Mouse (Mus musculus): ENCODE data around the gene Orai3. TPM values are rescaled to one million over a fixed set of nuclear protein-coding genes. Genes with fewer than 3 reads are reported as not detected.
A peak's percentile ranks its signal among the peaks of the same experiment; 100 is the strongest.
"Not testable (repeated sequence)": the region's sequence is repeated elsewhere in the genome, so short reads cannot be mapped to it uniquely, and the experiment has no call there.

Orai3 gene
- polyA plus RNA-seq, 1 experiment from 2014 or later: 19.8 TPM

- Histone ChIP-seq H3K36me3 (peaks cover 46% of the 10 kb centered on the region), H3K27ac (peak overlapping the region; percentile 32; the same call in 1 of the 2 replicates), H3K27me3 (ENCODE audit: insufficient read depth, poor library complexity, severe bottlenecking) (peaks cover 28% of the 10 kb centered on the region; the same call in 1 of the 2 replicates), H3K4me1 (peaks cover 39% of the 10 kb centered on the region), H3K9me3 (no peaks in the 10 kb centered on the region), H3K4me3 (no peak overlapping the region; the same call in 1 of the 2 replicates)
- WGBS: 92% methylated on average over 19 of the region's 19 CpGs
- DNase-seq (ENCODE audit: low spot score): no peak
Measured at GRCm38 (mm10) chr7:127767671-127768345, 1.8 kb upstream of the Orai3 start.

GRCm38 (mm10) chr7:127768346-127768996 lies 1.1 kb upstream of the Orai3 start:
- Histone ChIP-seq H3K9me3 (no peaks in the 10 kb centered on the region), H3K36me3 (peaks cover 42% of the 10 kb centered on the region), H3K27me3 (ENCODE audit: insufficient read depth, poor library complexity, severe bottlenecking) (peaks cover 24% of the 10 kb centered on the region; the same call in 1 of the 2 replicates), H3K27ac (peak overlapping the region; percentile 91), H3K4me1 (peaks cover 39% of the 10 kb centered on the region), H3K4me3 (peak overlapping the region; percentile 73)
- DNase-seq (ENCODE audit: low spot score): no peak
- 54% methylated on average over 13 of the region's 13 CpGs for WGBS

GRCm38 (mm10) chr7:127768997-127769593 lies 520 bp upstream of the Orai3 start:
- Histone ChIP-seq H3K4me3 (peak overlapping the region; percentile 73), H3K36me3 (peaks cover 36% of the 10 kb centered on the region), H3K27ac (peak overlapping the region; percentile 91), H3K27me3 (ENCODE audit: insufficient read depth, poor library complexity, severe bottlenecking) (peaks cover 19% of the 10 kb centered on the region; the same call in 1 of the 2 replicates), H3K9me3 (no peaks in the 10 kb centered on the region), H3K4me1 (peaks cover 44% of the 10 kb centered on the region)
- peak; percentile 95 for DNase-seq (ENCODE audit: low spot score)
- 3% methylated on average over 16 of the region's 16 CpGs for WGBS

- Histone ChIP-seq H3K9me3 (no peaks in the 10 kb centered on the region), H3K27ac (peak overlapping the region; percentile 91), H3K4me1 (peaks cover 44% of the 10 kb centered on the region), H3K27me3 (ENCODE audit: insufficient read depth, poor library complexity, severe bottlenecking) (peaks cover 11% of the 10 kb centered on the region; the same call in 1 of the 2 replicates), H3K36me3 (peaks cover 26% of the 10 kb centered on the region), H3K4me3 (peak overlapping the region; percentile 73)
- WGBS: 2% methylated on average over 27 of the region's 27 CpGs
- DNase-seq (ENCODE audit: low spot score): no peak
Measured at GRCm38 (mm10) chr7:127770039-127770905, 657 bp downstream of the Orai3 start.

- Histone ChIP-seq H3K4me3 (peak overlapping the region; percentile 73), H3K27me3 (ENCODE audit: insufficient read depth, poor library complexity, severe bottlenecking) (peaks cover 11% of the 10 kb centered on the region; the same call in 1 of the 2 replicates), H3K27ac (no peak overlapping the region), H3K4me1 (peaks cover 44% of the 10 kb centered on the region), H3K36me3 (peaks cover 16% of the 10 kb centered on the region), H3K9me3 (no peaks in the 10 kb centered on the region)
- 67% methylated on average over 5 of the region's 5 CpGs for WGBS
- no peak for DNase-seq (ENCODE audit: low spot score)
Measured at GRCm38 (mm10) chr7:127771262-127771661, 1.6 kb downstream of the Orai3 start.

- H3K4me1 ChIP-seq: peaks cover 44% of the 10 kb centered on the region
- 64% methylated on average over 3 of the region's 3 CpGs for WGBS
- H3K4me3 ChIP-seq: no peak overlapping the region
- no peak overlapping the region for H3K27ac ChIP-seq
- DNase-seq (ENCODE audit: low spot score): no peak
- H3K36me3 ChIP-seq: peaks cover 14% of the 10 kb centered on the region
- peaks cover 11% of the 10 kb centered on the region; the same call in 1 of the 2 replicates for H3K27me3 ChIP-seq (ENCODE audit: insufficient read depth, poor library complexity, severe bottlenecking)
- H3K9me3 ChIP-seq: no peaks in the 10 kb centered on the region
Measured at GRCm38 (mm10) chr7:127772080-127772479, 2.5 kb downstream of the Orai3 start.

GRCm38 (mm10) chr7:127772557-127772956 lies 2.9 kb downstream of the Orai3 start:
- no peaks in the 10 kb centered on the region for H3K9me3 ChIP-seq
- WGBS: 79% methylated on average over 1 of the region's 1 CpGs
- H3K27ac ChIP-seq: no peak overlapping the region
- peaks cover 10% of the 10 kb centered on the region for H3K36me3 ChIP-seq
- peaks cover 6% of the 10 kb centered on the region; the same call in 1 of the 2 replicates for H3K27me3 ChIP-seq (ENCODE audit: insufficient read depth, poor library complexity, severe bottlenecking)
- DNase-seq (ENCODE audit: low spot score): no peak
- peaks cover 41% of the 10 kb centered on the region for H3K4me1 ChIP-seq
- no peak overlapping the region for H3K4me3 ChIP-seq

GRCm38 (mm10) chr7:127773664-127774384 lies 4.2 kb downstream of the Orai3 start:
- H3K27ac ChIP-seq: no peak overlapping the region
- no peaks in the 10 kb centered on the region for H3K9me3 ChIP-seq
- no peaks in the 10 kb centered on the region for H3K27me3 ChIP-seq (ENCODE audit: insufficient read depth, poor library complexity, severe bottlenecking)
- WGBS: 40% methylated on average over 9 of the region's 9 CpGs
- peaks cover 41% of the 10 kb centered on the region for H3K4me1 ChIP-seq
- DNase-seq (ENCODE audit: low spot score): no peak
- H3K4me3 ChIP-seq: 0 out of 2 replicates have a peak overlapping the region, but pooled peaks have one; percentile 5
- H3K36me3 ChIP-seq: peaks cover 4% of the 10 kb centered on the region; the same call in 1 of the 2 replicates

GRCm38 (mm10) chr7:127775837-127776236 lies 6.2 kb downstream of the Orai3 start:
- Histone ChIP-seq H3K27ac (peak overlapping the region; percentile 99), H3K36me3 (peaks cover 24% of the 10 kb centered on the region), H3K4me1 (peaks cover 20% of the 10 kb centered on the region), H3K4me3 (peak overlapping the region; percentile 96)
- 71% methylated on average over 7 of the region's 7 CpGs for WGBS
- DNase-seq (ENCODE audit: low spot score); H3K27me3 ChIP-seq (ENCODE audit: insufficient read depth, poor library complexity, severe bottlenecking); H3K9me3 ChIP-seq: not testable (repeated sequence)

- peaks cover 15% of the 10 kb centered on the region for H3K4me1 ChIP-seq
- 0% methylated on average over 23 of the region's 23 CpGs for WGBS
- peaks cover 30% of the 10 kb centered on the region for H3K36me3 ChIP-seq
Measured at GRCm38 (mm10) chr7:127776426-127776825, 6.8 kb downstream of the Orai3 start, which contains the start of gene Setd1a. Gene Setd1a (plus strand): TSS chr7:127776670.

GRCm38 (mm10) chr7:127776878-127777473 lies 7.4 kb downstream of the Orai3 start:
- H3K27me3 ChIP-seq (ENCODE audit: insufficient read depth, poor library complexity, severe bottlenecking): no peaks in the 10 kb centered on the region
- no peaks in the 10 kb centered on the region for H3K9me3 ChIP-seq
- peak overlapping the region; percentile 96 for H3K4me3 ChIP-seq
- under 1% methylated on average over 68 of the region's 70 CpGs for WGBS
- peaks cover 15% of the 10 kb centered on the region for H3K4me1 ChIP-seq
- peak; percentile 97 for DNase-seq (ENCODE audit: low spot score)
- H3K36me3 ChIP-seq: peaks cover 36% of the 10 kb centered on the region
- peak overlapping the region; percentile 99 for H3K27ac ChIP-seq

More at GRCm38 (mm10) chr7:127776426-127776825, 6.8 kb downstream of the Orai3 start, which contains the start of gene Setd1a:
- no peaks in the 10 kb centered on the region for H3K9me3 ChIP-seq
- no peaks in the 10 kb centered on the region for H3K27me3 ChIP-seq (ENCODE audit: insufficient read depth, poor library complexity, severe bottlenecking)
- peak within 1 kb of the TSS; percentile 96 for H3K4me3 ChIP-seq
- peak; percentile 90 for DNase-seq (ENCODE audit: low spot score)
- peak within 1 kb of the TSS; percentile 99 for H3K27ac ChIP-seq

Measured in heart, embryonic 10.5 days (tissue).